Mouse (Mus musculus): ENCODE data around the gene Exosc2. TPM values are rescaled to one million over a fixed set of nuclear protein-coding genes. Genes with fewer than 3 reads are reported as not detected.

The Exosc2 gene
- total and polyA plus RNA-seq, 3 experiments: 128 to 219 (median 172) TPM

GRCm38 (mm10) chr2:31724730-31725490 is 54.4 kb downstream of the Exosc2 start:
- no peaks in the 10 kb centered on the region for H3K27me3 ChIP-seq (ENCODE audit: control insufficient read depth in 1 of 2, insufficient read depth in 2 of 2, low read length in 2 of 2)
- H3K27ac ChIP-seq (ENCODE audit: control insufficient read depth, low read depth, low read length): no peak overlapping the region
- no peak overlapping the region for H3K4me3 ChIP-seq (ENCODE audit: control insufficient read depth in 1 of 2, insufficient read depth in 1 of 2, low read depth in 2 of 2, low read length in 2 of 2)
- no peak overlapping the region for H3K9ac ChIP-seq (ENCODE audit: control insufficient read depth, low read depth, low read length, poor library complexity, severe bottlenecking)
- H3K79me2 ChIP-seq (ENCODE audit: control insufficient read depth, insufficient read depth, low read length, poor library complexity): 0 out of 2 replicates have a peak, but pooled peaks cover 3% of the 10 kb centered on the region
- TF ChIP-seq EP300 (IDR thresholded peaks at IDR 0.05; ENCODE audit: low read depth in 1 of 2, low read length in 2 of 2): peak in 1 of 2 experiments; percentile 51; a peak in 2 of 4 replicates
- TF ChIP-seq MXI1 (IDR thresholded peaks at IDR 0.05; ENCODE audit: low read depth, low read length): no peak
- no peak for TF ChIP-seq KAT2A (conservative IDR thresholded peaks at IDR 0.05; ENCODE audit: low read depth, low read length)
- 0 out of 2 replicates have a peak, but pooled peaks have one; percentile 52 for TF ChIP-seq TBP (IDR thresholded peaks at IDR 0.05; ENCODE audit: low read depth, low read length)
- no peak for TF ChIP-seq SMC3 (IDR thresholded peaks at IDR 0.05; ENCODE audit: low read depth, low read length)
- TF ChIP-seq ZKSCAN1 (IDR thresholded peaks at IDR 0.05; ENCODE audit: low read depth, low read length): no peak
- TF ChIP-seq RAD21 (IDR thresholded peaks at IDR 0.05; ENCODE audit: low read depth, low read length): no peak
- TF ChIP-seq UBTF (IDR thresholded peaks at IDR 0.05; ENCODE audit: borderline replicate concordance, insufficient read depth, low read depth, low read length): no peak
- TF ChIP-seq CHD1 (IDR thresholded peaks at IDR 0.05; ENCODE audit: low read depth, low read length): no peak
- TF ChIP-seq CHD2 (IDR thresholded peaks at IDR 0.05; ENCODE audit: low read length): no peak
- TF ChIP-seq GATA1 (IDR thresholded peaks at IDR 0.05; ENCODE audit: low read depth, low read length): peak; percentile 90
- TF ChIP-seq TCF12 (IDR thresholded peaks at IDR 0.05; ENCODE audit: low read depth, low read length): peak; percentile 67
- no peak for TF ChIP-seq HCFC1 (IDR thresholded peaks at IDR 0.05; ENCODE audit: low read depth, low read length)
- peak; percentile 30; the same call in 1 of the 2 replicates for TF ChIP-seq ETS1 (IDR thresholded peaks at IDR 0.05; ENCODE audit: low read depth, low read length)
- TF ChIP-seq POLR2A (IDR thresholded peaks at IDR 0.05; ENCODE audit: control insufficient read depth in 1 of 2, insufficient read depth in 1 of 2, low read depth in 1 of 2, low read length in 2 of 2, poor library complexity in 1 of 2): no peak
- no peak for TF ChIP-seq NELFE (IDR thresholded peaks at IDR 0.05; ENCODE audit: low read depth, low read length)
- TF ChIP-seq MAFK (IDR thresholded peaks at IDR 0.05; ENCODE audit: borderline replicate concordance, low read depth, low read length): no peak
- no peak for TF ChIP-seq NRF1 (IDR thresholded peaks at IDR 0.05; ENCODE audit: insufficient read depth, low read depth, low read length, poor library complexity, severe bottlenecking)
- no peak for TF ChIP-seq ELF1 (IDR thresholded peaks at IDR 0.05; ENCODE audit: low read depth, low read length)
- no peak for TF ChIP-seq USF1 (IDR thresholded peaks at IDR 0.05; ENCODE audit: low read depth, low read length)
- TF ChIP-seq GABPA (IDR thresholded peaks at IDR 0.05; ENCODE audit: low read depth, low read length): no peak
- TF ChIP-seq JUND (IDR thresholded peaks at IDR 0.05; ENCODE audit: low read depth, low read length): no peak
- no peak for TF ChIP-seq POLR2AphosphoS5 (IDR thresholded peaks at IDR 0.05; ENCODE audit: borderline replicate concordance, low read depth, low read length)
- no peak for TF ChIP-seq MAX (IDR thresholded peaks at IDR 0.05; ENCODE audit: low read length)
- TF ChIP-seq USF2 (IDR thresholded peaks at IDR 0.05; ENCODE audit: borderline replicate concordance in 1 of 2, insufficient read depth in 1 of 2, low read depth in 1 of 2, low read length in 2 of 2): no peak
- TF ChIP-seq MYC (IDR thresholded peaks at IDR 0.05; ENCODE audit: low read depth, low read length): no peak
- no peak for TF ChIP-seq CTCF (IDR thresholded peaks at IDR 0.05 in 2 of 3, conservative IDR thresholded peaks at IDR 0.05 in 1 of 3; ENCODE audit: control insufficient read depth in 1 of 3, insufficient read depth in 1 of 3, low read depth in 2 of 3, low read length in 3 of 3, poor library complexity in 1 of 3, severe bottlenecking in 1 of 3)
- peak; percentile 66 for TF ChIP-seq TAL1 (IDR thresholded peaks at IDR 0.05; ENCODE audit: low read length)
- no peak for TF ChIP-seq ZMIZ1 (IDR thresholded peaks at IDR 0.05; ENCODE audit: low read depth, low read length)
- peak; percentile 78 for TF ChIP-seq ZNF384 (IDR thresholded peaks at IDR 0.05; ENCODE audit: low read depth, low read length)
- TF ChIP-seq MYB (IDR thresholded peaks at IDR 0.05; ENCODE audit: low read depth, low read length): no peak
- TF ChIP-seq MAZ (IDR thresholded peaks at IDR 0.05; ENCODE audit: low read depth, low read length): no peak
- peak; percentile 31; the same call in 1 of the 2 replicates for TF ChIP-seq RCOR1 (IDR thresholded peaks at IDR 0.05; ENCODE audit: low read depth, low read length)
- no peak for TF ChIP-seq BHLHE40 (IDR thresholded peaks at IDR 0.05; ENCODE audit: borderline replicate concordance, low read depth, low read length)
- peaks cover 0 to 7% of the 10 kb centered on the region in 2 experiments; a peak in 2 of 4 replicates for H3K36me3 ChIP-seq (ENCODE audit: control insufficient read depth in 1 of 2, insufficient read depth in 2 of 2, low read length in 2 of 2)
- peak; percentile 70 for DNase-seq (ENCODE audit: low read depth, low spot score)
- peaks cover 4 to 12% of the 10 kb centered on the region in 2 experiments; a peak in 3 of 4 replicates for H3K4me1 ChIP-seq (ENCODE audit: control insufficient read depth in 1 of 2, insufficient read depth in 2 of 2, low read length in 2 of 2)
- H3K9me3 ChIP-seq (replicated peaks; ENCODE audit: insufficient read depth, low read length): no peaks in the 10 kb centered on the region

Data from MEL (cell line).